Mouse (Mus musculus) G1E (cell line): ENCODE data around the gene Ppm1l.

ENCODE experiments used
- CTCF ChIP-seq: IDR thresholded peaks from 2 replicates; pipeline ENCODE4 v1.5.1; 2012; ENCODE audit warnings: low read depth, low read length, inconsistent platforms, mixed read lengths
- GATA1 ChIP-seq: IDR thresholded peaks from 2 replicates; pipeline ENCODE4 v1.6.1; 2012; ENCODE audit warnings: borderline replicate concordance, low read length, inconsistent platforms, mixed read lengths
- POLR2AphosphoS5 ChIP-seq: IDR thresholded peaks from 2 replicates; pipeline ENCODE4 v1.6.1; 2012; ENCODE audit warnings: low read depth, low read length, inconsistent platforms; ENCODE audit not compliant: insufficient replicate concordance

DNA sequence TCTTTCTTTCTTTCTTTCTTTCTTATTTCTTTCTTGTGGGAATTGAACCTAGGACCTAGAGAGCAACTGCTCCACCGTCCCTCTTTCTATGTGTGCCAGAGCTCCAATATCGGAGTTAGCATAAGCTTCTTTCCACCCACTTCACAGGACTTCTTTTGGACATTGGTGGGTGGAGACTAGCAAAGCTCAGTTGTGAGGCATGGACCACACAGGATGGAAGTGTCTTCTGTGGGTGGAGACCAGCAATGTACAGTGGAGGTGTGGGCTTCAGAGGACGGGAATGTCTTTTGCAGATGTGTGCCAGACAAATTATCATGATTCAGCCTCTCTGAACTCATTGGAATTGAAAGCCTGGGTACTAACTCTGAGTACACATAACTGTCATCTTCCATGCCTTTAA is 180.5 kb downstream of the Ppm1l start:
- TF ChIP-seq GATA1 = no peak
- no peak for TF ChIP-seq CTCF
- TF ChIP-seq POLR2AphosphoS5 = no peak
